Mouse (Mus musculus): ENCODE data around the gene Ehd2.

DNA sequence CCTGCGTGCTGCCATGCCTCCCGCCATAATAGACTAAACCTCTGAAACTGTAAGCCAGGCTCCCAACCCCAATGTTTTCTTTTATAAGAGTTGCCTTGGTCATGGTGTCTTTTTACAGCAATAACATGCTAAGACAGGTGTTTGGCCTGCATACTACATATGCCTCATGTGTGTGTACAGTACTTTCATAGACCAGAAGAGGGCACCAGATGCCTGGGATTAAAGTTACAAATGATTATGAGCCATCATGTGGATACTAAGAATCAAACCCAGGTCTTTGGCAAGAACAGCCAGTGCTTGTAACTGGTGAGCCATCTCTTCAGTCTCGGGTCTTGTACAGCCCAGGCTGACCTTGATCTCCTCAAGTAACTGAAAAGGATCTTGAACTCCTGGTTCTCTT is 2.3 kb upstream of the Ehd2 start:
- TF ChIP-seq TAL1 (IDR thresholded peaks at IDR 0.05; ENCODE audit: low read length) = no peak
- TF ChIP-seq GATA1 (IDR thresholded peaks at IDR 0.05; ENCODE audit: low read length) = no peak

Measured in erythroblast, embryonic 14.5 days (primary cell).